Mouse (Mus musculus) spleen, adult 2 months (tissue): ENCODE results near the gene Acox1. TPM values are rescaled to one million over a fixed set of nuclear protein-coding genes. Genes with fewer than 3 reads are reported as not detected.

Experiments used
- DNase-seq, 2 experiments: peaks; one replicate each; pipeline versions ENCODE4 v3.0.0 to v3.0.0-alpha.2; 2012 to 2021; ENCODE audit warnings: low spot score in 2 of 2, low read depth in 1 of 2
- H3K27ac ChIP-seq: fragments of 200-500 bp; 2 replicates; pipeline ENCODE4 v1.5.1; 2012; ENCODE audit warnings: low read length, inconsistent platforms; ENCODE audit not compliant: insufficient read depth
- H3K27me3 ChIP-seq: fragments of 200-500 bp; 2 replicates; pipeline ENCODE4 v1.6.1; 2012; ENCODE audit warnings: mild to moderate bottlenecking, moderate library complexity, low read length, inconsistent platforms; ENCODE audit not compliant: control insufficient read depth, insufficient read depth
- H3K36me3 ChIP-seq: fragments of 200-500 bp; 2 replicates; pipeline ENCODE4 v1.6.1; 2012; ENCODE audit warnings: mild to moderate bottlenecking, low read length, inconsistent platforms; ENCODE audit not compliant: control insufficient read depth, insufficient read depth
- H3K4me1 ChIP-seq: fragments of 200-500 bp; 2 replicates; pipeline ENCODE4 v1.6.1; 2011; ENCODE audit warnings: inconsistent platforms; ENCODE audit not compliant: control insufficient read depth, insufficient read depth, insufficient read length
- H3K4me3 ChIP-seq: fragments of 200-500 bp; 2 replicates; pipeline ENCODE4 v1.5.1; 2011; ENCODE audit warnings: mild to moderate bottlenecking, inconsistent platforms; ENCODE audit not compliant: insufficient read depth, insufficient read length; ENCODE audit errors: extremely low read depth
- CTCF ChIP-seq: fragments of 200-500 bp; IDR thresholded peaks from 2 replicates; pipeline ENCODE4 v1.5.1; 2011; ENCODE audit warnings: mild to moderate bottlenecking, inconsistent platforms; ENCODE audit not compliant: insufficient read depth, insufficient read length, insufficient replicate concordance; ENCODE audit errors: extremely low read depth
- POLR2A ChIP-seq: fragments of 200-500 bp; IDR thresholded peaks from 2 replicates; pipeline ENCODE4 v1.6.1; 2011; ENCODE audit warnings: low read depth, low read length, inconsistent platforms
- WGBS: fragments of 180-500 bp; shearing (Covaris S2); methylation state at CpG from one replicate; pipeline ENCODE4 v1.1.7; 2018; 5-methylcytosine and 5-hydroxymethylcytosine counted together
- polyA plus RNA-seq: library from polyadenylated mRNA; depleted of rRNA; stranded (reverse); fragments of >200 nt; gene quantifications from 2 replicates; pipeline ENCODE4 v1.2.3, GENCODE M21; 2012

Acox1 gene
- polyA plus RNA-seq, 1 experiment, result 12.9 TPM

GRCm38 (mm10) chr11:116162146-116162545 lies 36.7 kb downstream of the Acox1 start:
- no peak for DNase-seq
- no peak overlapping the region for H3K4me3 ChIP-seq
- H3K27ac ChIP-seq, result no peak overlapping the region
- H3K4me1 ChIP-seq, result no peaks in the 10 kb centered on the region
- 84% methylated on average over 10 of the region's 10 CpGs for WGBS
- H3K36me3 ChIP-seq, result no peaks in the 10 kb centered on the region
- no peaks in the 10 kb centered on the region for H3K27me3 ChIP-seq
- TF ChIP-seq POLR2A, result no peak
- no peak for TF ChIP-seq CTCF

GRCm38 (mm10) chr11:116161312-116161711 lies 37.5 kb downstream of the Acox1 start:
- DNase-seq, result no peak
- H3K36me3 ChIP-seq, result no peaks in the 10 kb centered on the region
- 88% methylated on average over 12 of the region's 12 CpGs for WGBS

GRCm38 (mm10) chr11:116150960-116151359 lies 47.9 kb downstream of the Acox1 start:
- 91% methylated on average over 2 of the region's 2 CpGs for WGBS
- Histone ChIP-seq H3K27ac (no peak overlapping the region), H3K36me3 (no peaks in the 10 kb centered on the region; the same call in 1 of the 2 replicates)

More at GRCm38 (mm10) chr11:116161312-116161711, 37.5 kb downstream of the Acox1 start:
- H3K27me3 ChIP-seq, result no peaks in the 10 kb centered on the region
- TF ChIP-seq CTCF, result no peak
- TF ChIP-seq POLR2A, result no peak
- no peak overlapping the region for H3K27ac ChIP-seq
- no peaks in the 10 kb centered on the region for H3K4me1 ChIP-seq
- no peak overlapping the region for H3K4me3 ChIP-seq

GRCm38 (mm10) chr11:116149341-116149740 lies 49.5 kb downstream of the Acox1 start:
- no peak for DNase-seq
- H3K27me3 ChIP-seq, result no peaks in the 10 kb centered on the region
- no peaks in the 10 kb centered on the region; the same call in 1 of the 2 replicates for H3K36me3 ChIP-seq
- no peak for TF ChIP-seq POLR2A
- no peak for TF ChIP-seq CTCF
- no peak overlapping the region for H3K27ac ChIP-seq
- WGBS, result 94% methylated on average over 6 of the region's 6 CpGs
- no peak overlapping the region for H3K4me3 ChIP-seq
- H3K4me1 ChIP-seq, result no peaks in the 10 kb centered on the region

More at GRCm38 (mm10) chr11:116150960-116151359, 47.9 kb downstream of the Acox1 start:
- TF ChIP-seq POLR2A (no peak), CTCF (no peak)
- DNase-seq, result no peak
- H3K4me1 ChIP-seq, result no peaks in the 10 kb centered on the region
- no peak overlapping the region for H3K4me3 ChIP-seq
- no peaks in the 10 kb centered on the region for H3K27me3 ChIP-seq

GRCm38 (mm10) chr11:116148761-116149221 lies 50.1 kb downstream of the Acox1 start:
- Histone ChIP-seq H3K27me3 (no peaks in the 10 kb centered on the region), H3K4me1 (no peaks in the 10 kb centered on the region), H3K36me3 (no peaks in the 10 kb centered on the region; the same call in none of the 2 replicates), H3K27ac (no peak overlapping the region), H3K4me3 (no peak overlapping the region)
- DNase-seq, result no peak
- WGBS, result 93% methylated on average over 20 of the region's 20 CpGs
- TF ChIP-seq POLR2A, result no peak
- no peak for TF ChIP-seq CTCF

- Histone ChIP-seq H3K4me1 (no peaks in the 10 kb centered on the region), H3K4me3 (no peak overlapping the region), H3K27ac (no peak overlapping the region), H3K27me3 (no peaks in the 10 kb centered on the region), H3K36me3 (no peaks in the 10 kb centered on the region; the same call in none of the 2 replicates)
- 93% methylated on average over 25 of the region's 25 CpGs for WGBS
- DNase-seq, result no peak
- TF ChIP-seq POLR2A, result no peak
- TF ChIP-seq CTCF, result no peak
These were observed 52.4 kb downstream of the Acox1 start for GRCm38 (mm10) chr11:116146294-116146985.
